ENCODE assay signal across 8 mouse cellular contexts in genomic region chr14:75130501-75131318, GRCm38 (mm10). TPM values are rescaled to one million over a fixed set of nuclear protein-coding genes. Genes with fewer than 3 reads are reported as not detected.
DNase-seq lines count a peak whose midpoint lies in the region; ATAC-seq and TF ChIP-seq lines count a peak whose summit lies in the region.

Gene Lrrc63 (minus strand): TSS chr14:75130881.
Gene Lcp1 (plus strand): TSS chr14:75131101.

- whole genome bisulfite sequencing in hindbrain, embryonic 14.5 days = 1% methylated on average over 37 of the region's 42 CpGs

- peaks cover 52% of the 10 kb centered on the region for H3K27me3 ChIP-seq in Patski
- H3K27me3 ChIP-seq in hindbrain, embryonic 14.5 days (ENCODE audit: control insufficient read depth, insufficient read depth, low read length) = no peaks in the 10 kb centered on the region

- peak within 1 kb of the TSS; percentile 57; the same call in 1 of the 2 replicates for H3K27ac ChIP-seq in hindbrain, embryonic 14.5 days

- no peak for DNase-seq in Patski (ENCODE audit: low read depth, low spot score)
- DNase-seq in cerebellum, postnatal 10 days = peak; percentile 86 to 92
- DNase-seq in frontal cortex, postnatal 25 days (ENCODE audit: low spot score in 2 of 2) = peak; percentile 18 to 22
- DNase-seq in hindbrain, embryonic 14.5 days (ENCODE audit: low spot score) = peak; percentile 77
- DNase-seq in left cerebral cortex, adult 11 months (ENCODE audit: low spot score) = peak; percentile 46
- DNase-seq in lung, postnatal 36 days = peak; percentile 92
- peak; percentile 92 for DNase-seq in retina, embryonic 14.5 days (ENCODE audit: low spot score)
- DNase-seq in thymus, postnatal 4 days = peak; percentile 77

- H3K4me3 ChIP-seq in hindbrain, embryonic 14.5 days (replicated peaks; ENCODE audit: low read length) = peak within 1 kb of the TSS; percentile 62

- H3K9me3 ChIP-seq in hindbrain, embryonic 14.5 days (ENCODE audit: control insufficient read depth, low read length) = no peaks in the 10 kb centered on the region

- peak; percentile 54 for ATAC-seq in Patski
- ATAC-seq in hindbrain, embryonic 14.5 days (ENCODE audit: low FRiP score) = peak; percentile 91

- H3K36me3 ChIP-seq in hindbrain, embryonic 14.5 days (replicated peaks; ENCODE audit: control insufficient read depth, insufficient read depth) = no peaks in the 10 kb centered on the region

- peak within 1 kb of the TSS; percentile 62 for H3K9ac ChIP-seq in hindbrain, embryonic 14.5 days

- H3K4me2 ChIP-seq in hindbrain, embryonic 14.5 days (replicated peaks) = peak within 1 kb of the TSS; percentile 93

- CTCF ChIA-PET in Patski (lab: Charles Lee) = no interaction called here

- in situ Hi-C loops in Patski (cut with MboI; ENCODE audit: low pct_unique_long_range_greater_than_20kb) = no loop called here

- POLR2A ChIA-PET in Patski (lab: Charles Lee) = no interaction called here

- H3K4me1 ChIP-seq in hindbrain, embryonic 14.5 days (replicated peaks; ENCODE audit: control insufficient read depth, insufficient read depth, low read length) = peaks cover 7% of the 10 kb centered on the region

- no peak for TF ChIP-seq CTCF in Patski (IDR thresholded peaks at IDR 0.05)

RNA-seq across cellular contexts. Expression of gene Lrrc63, which starts in this region (rescaled TPM):
- not detected for polyA plus RNA-seq in Patski (2021)
- polyA plus RNA-seq in hindbrain, embryonic 14.5 days (2014; fragmentation: Nextera tagmentation; extraction: Ambion mirVana) = not detected in 2 replicates

RNA-seq across cellular contexts. Expression of gene Lcp1, which starts in this region (rescaled TPM):
- polyA plus RNA-seq in Patski (2021) = 0.40 TPM
- 16.3 and 16.4 TPM in 2 replicates for polyA plus RNA-seq in hindbrain, embryonic 14.5 days (2014; fragmentation: Nextera tagmentation; extraction: Ambion mirVana)

Comparison
In these comparisons a context has a peak if more than half of its experiments do, and no peak if none do; other contexts are left out.
1. RNA of gene Lcp1 (polyA plus RNA-seq): 16.3 to 16.4 TPM in hindbrain, embryonic 14.5 days; 0.40 TPM in Patski (single experiment); every median in the first group is over 10 times any median in the second.
2. Peak in ATAC-seq in Patski; RNA of the genes that start here not detected or under 1 TPM.